Mouse (Mus musculus) midbrain, embryonic 13.5 days (tissue): ENCODE results near the gene Prickle4. TPM values are rescaled to one million over a fixed set of nuclear protein-coding genes. Genes with fewer than 3 reads are reported as not detected.
A peak's percentile ranks its signal among the peaks of the same experiment; 100 is the strongest.

Source experiments
- ATAC-seq: fragments of 200-750 bp; cut with Nextera tagmentation; 2 replicates; pipeline ENCODE4 v1.8.0; 2017; ENCODE audit warnings: mild to moderate bottlenecking, moderate TSS enrichment, moderate library complexity
- H3K27ac ChIP-seq: fragments of 300-500 bp; sonication (generic); 2 replicates; pipeline ENCODE4 v1.5.1; 2015; ENCODE audit warnings: inconsistent platforms, mild to moderate bottlenecking, moderate library complexity
- H3K27me3 ChIP-seq: fragments of 300-500 bp; sonication (generic); 2 replicates; pipeline ENCODE4 v1.6.1; 2015; ENCODE audit warnings: mild to moderate bottlenecking, inconsistent platforms
- H3K36me3 ChIP-seq: fragments of 300-500 bp; sonication (generic); 2 replicates; pipeline ENCODE4 v1.6.1; 2015; ENCODE audit warnings: mild to moderate bottlenecking, inconsistent platforms
- H3K4me1 ChIP-seq: fragments of 300-500 bp; sonication (generic); replicated peaks from 2 replicates; pipeline ENCODE4 v1.6.1; 2015; ENCODE audit warnings: inconsistent platforms
- H3K4me2 ChIP-seq: fragments of 300-500 bp; sonication (generic); replicated peaks from 2 replicates; pipeline ENCODE4 v1.6.1; 2015; ENCODE audit warnings: moderate library complexity, mild to moderate bottlenecking, inconsistent platforms
- H3K4me3 ChIP-seq: fragments of 300-500 bp; sonication (generic); replicated peaks from 2 replicates; pipeline ENCODE4 v1.5.1; 2015; ENCODE audit warnings: mild to moderate bottlenecking, inconsistent platforms
- H3K9ac ChIP-seq: fragments of 300-500 bp; sonication (generic); replicated peaks from 2 replicates; pipeline ENCODE4 v1.6.1; 2015; ENCODE audit warnings: mild to moderate bottlenecking, inconsistent platforms
- H3K9me3 ChIP-seq: fragments of 300-500 bp; sonication (generic); 2 replicates; pipeline ENCODE4 v1.6.1; 2016; ENCODE audit warnings: mild to moderate bottlenecking, inconsistent platforms
- WGBS: fragments of 180-500 bp; shearing (Covaris S2); methylation state at CpG from one replicate; pipeline ENCODE4 v1.1.7; 2015; 5-methylcytosine and 5-hydroxymethylcytosine counted together
- polyA plus RNA-seq: library from polyadenylated mRNA; unstranded; fragments of >200 nt; fragmentation: Nextera tagmentation; extraction: Ambion mirVana; gene quantifications from 2 replicates; pipeline ENCODE4 v1.2.1, GENCODE M21; 2015

Prickle4 gene
- polyA plus RNA-seq, 1 experiment from 2014 or later = 1.0 TPM

DNA sequence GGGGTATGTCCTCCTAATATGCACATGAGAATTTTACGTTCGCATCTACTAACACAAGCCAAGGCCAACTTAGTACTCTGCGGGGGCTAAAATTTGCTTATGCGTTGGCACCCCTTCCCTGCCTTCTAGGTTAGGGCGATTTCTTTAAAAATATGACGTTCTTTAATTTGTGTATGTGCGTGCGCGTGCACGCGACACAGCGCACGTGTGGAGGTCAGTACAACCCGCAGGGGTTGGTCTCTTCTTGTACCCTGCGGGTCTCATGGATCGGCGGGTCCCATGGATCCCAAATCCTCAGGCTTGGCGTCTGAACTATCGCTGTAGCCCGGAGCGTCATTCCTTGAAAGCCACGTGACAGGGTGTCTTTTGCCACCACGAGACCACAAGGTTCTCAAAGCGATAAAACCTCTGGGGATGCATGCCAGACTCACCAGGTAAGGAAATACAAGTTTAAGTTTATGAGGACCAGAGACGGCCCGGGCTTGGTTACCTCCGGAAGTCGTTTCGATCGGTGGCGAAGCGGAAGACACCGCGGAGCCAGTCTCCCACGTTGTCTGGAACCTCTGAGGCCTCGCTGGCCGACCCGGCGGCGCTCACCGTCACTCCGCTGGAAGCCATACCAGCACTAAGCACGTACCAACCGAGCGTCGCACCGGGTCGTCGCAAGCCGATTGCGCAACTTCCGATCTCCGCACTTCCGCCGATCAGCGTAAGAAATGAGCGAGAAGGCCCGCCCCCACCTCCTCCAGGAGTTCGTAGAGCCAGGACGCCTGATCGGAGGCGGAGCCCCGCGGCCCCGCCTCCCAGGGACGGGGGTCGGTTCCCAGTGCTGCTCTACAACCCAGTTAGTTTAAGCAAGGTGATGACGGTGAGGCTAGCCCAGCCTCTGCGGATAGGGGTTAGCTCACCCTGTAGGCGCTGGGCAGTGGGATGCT, 6.9 kb downstream of the Prickle4 start:
- under 1% methylated on average over 70 of the region's 70 CpGs for WGBS
- peak overlapping the region; percentile 84 for H3K4me3 ChIP-seq
- peak; percentile 91 for ATAC-seq
- no peaks in the 10 kb centered on the region for H3K9me3 ChIP-seq
- H3K27me3 ChIP-seq = 0 out of 2 replicates have a peak, but pooled peaks cover 1% of the 10 kb centered on the region
- H3K36me3 ChIP-seq = peaks cover 27% of the 10 kb centered on the region
- peaks cover 22% of the 10 kb centered on the region for H3K4me1 ChIP-seq
- H3K4me2 ChIP-seq = peak overlapping the region; percentile 95
- peak overlapping the region; percentile 87 for H3K9ac ChIP-seq
- H3K27ac ChIP-seq = peak overlapping the region; percentile 90

DNA sequence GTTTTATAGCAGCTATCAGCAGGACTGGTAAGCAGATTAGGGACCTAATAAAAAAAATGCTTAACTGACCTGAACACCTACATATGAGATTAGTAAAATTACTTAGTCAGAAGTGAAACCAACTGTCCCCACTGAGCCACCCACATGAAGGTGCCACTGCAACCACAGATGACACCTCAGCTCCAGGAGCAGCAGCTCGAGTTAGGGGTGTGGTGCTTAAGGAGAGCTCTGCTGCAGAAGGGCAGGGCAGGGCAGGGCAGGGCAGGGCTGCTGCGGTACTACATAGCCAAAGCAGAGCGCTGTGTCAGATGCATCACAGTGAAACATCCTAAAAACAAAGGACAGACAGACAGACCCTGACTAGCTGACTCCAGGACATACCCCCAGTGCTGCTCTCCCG, 11.7 kb downstream of the Prickle4 start:
- Histone ChIP-seq H3K4me1 (peaks cover 12% of the 10 kb centered on the region), H3K4me3 (no peak overlapping the region), H3K27me3 (no peaks in the 10 kb centered on the region), H3K9me3 (no peaks in the 10 kb centered on the region), H3K4me2 (no peak overlapping the region), H3K27ac (no peak overlapping the region), H3K9ac (no peak overlapping the region), H3K36me3 (peaks cover 73% of the 10 kb centered on the region)
- WGBS = 89% methylated on average over 4 of the region's 4 CpGs
- no peak for ATAC-seq

DNA sequence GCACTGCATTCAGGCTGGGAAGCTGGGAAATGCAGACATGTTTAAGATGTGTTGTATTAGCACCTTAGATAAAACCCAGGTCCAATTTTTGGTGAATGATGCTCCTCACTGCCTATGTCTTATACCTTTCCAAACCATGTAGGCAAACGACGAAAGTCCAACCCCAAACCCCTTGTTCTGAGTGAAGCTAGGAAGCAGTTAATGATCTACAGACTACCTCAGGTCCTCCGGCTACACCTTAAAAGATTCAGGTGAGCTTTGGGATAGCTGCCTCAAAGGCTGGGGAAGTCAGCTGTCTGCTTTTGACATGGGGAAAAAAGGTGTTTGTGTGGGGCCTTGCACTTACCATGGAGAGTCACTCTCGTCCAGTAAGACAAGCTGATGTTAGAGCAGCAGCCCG, 15.8 kb downstream of the Prickle4 start:
- ATAC-seq = no peak
- Histone ChIP-seq H3K9me3 (no peaks in the 10 kb centered on the region), H3K27ac (no peak overlapping the region), H3K4me1 (peaks cover 4% of the 10 kb centered on the region; the same call in 1 of the 2 replicates), H3K27me3 (no peaks in the 10 kb centered on the region), H3K4me2 (no peak overlapping the region), H3K9ac (no peak overlapping the region), H3K36me3 (peaks cover 80% of the 10 kb centered on the region), H3K4me3 (no peak overlapping the region)
- 84% methylated on average over 5 of the region's 5 CpGs for WGBS

DNA sequence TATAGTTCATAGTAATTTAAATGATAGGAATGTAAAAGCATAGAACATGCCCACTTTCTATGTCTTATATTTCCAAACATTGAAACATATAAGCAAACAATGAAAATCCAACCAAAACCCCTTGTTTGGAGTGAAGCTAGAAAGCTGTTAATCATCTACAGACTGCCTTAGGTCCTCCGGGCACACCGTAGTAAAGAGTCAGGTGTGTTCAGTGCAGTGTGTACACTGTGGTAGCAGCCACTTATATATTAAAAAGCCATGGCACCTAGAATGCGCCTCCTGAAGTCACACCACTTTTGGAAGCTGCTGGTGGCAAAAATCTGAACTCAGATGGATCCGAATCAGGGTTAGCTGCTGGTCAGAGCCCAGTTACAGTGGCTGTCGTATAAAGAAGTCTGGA, 16.3 kb downstream of the Prickle4 start:
- Histone ChIP-seq H3K4me3 (no peak overlapping the region), H3K4me1 (peaks cover 4% of the 10 kb centered on the region; the same call in 1 of the 2 replicates), H3K27me3 (peaks cover 4% of the 10 kb centered on the region; the same call in 1 of the 2 replicates), H3K9ac (no peak overlapping the region), H3K36me3 (peaks cover 79% of the 10 kb centered on the region), H3K27ac (no peak overlapping the region), H3K4me2 (no peak overlapping the region), H3K9me3 (no peaks in the 10 kb centered on the region)
- 95% methylated on average over 5 of the region's 5 CpGs for WGBS
- no peak for ATAC-seq

DNA sequence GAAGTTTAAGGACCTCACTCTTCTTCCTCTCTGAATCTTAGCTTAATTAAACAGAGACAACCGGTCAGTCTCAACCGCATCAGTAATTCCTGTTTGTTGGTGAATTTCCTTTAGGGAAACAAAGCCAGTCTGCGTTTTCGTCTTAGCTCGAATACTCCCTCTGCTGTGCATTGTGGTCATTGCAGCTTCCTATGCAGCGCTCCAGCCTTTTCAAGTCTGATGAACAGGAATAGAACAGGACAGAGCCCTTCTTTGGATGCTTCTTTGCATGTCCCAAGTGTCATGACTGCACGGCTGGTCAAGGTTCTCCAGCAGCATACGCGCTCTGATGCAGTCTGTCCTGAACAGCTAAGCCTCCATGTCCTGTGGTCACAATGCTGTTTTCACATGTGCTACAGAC, 18.0 kb downstream of the Prickle4 start:
- ATAC-seq = no peak
- no peak overlapping the region for H3K4me2 ChIP-seq
- H3K27me3 ChIP-seq = peaks cover 17% of the 10 kb centered on the region
- WGBS = 17% methylated on average over 9 of the region's 9 CpGs
- no peaks in the 10 kb centered on the region for H3K9me3 ChIP-seq
- H3K4me1 ChIP-seq = peaks cover 18% of the 10 kb centered on the region
- H3K4me3 ChIP-seq = no peak overlapping the region
- 0 out of 2 replicates have a peak overlapping the region, but pooled peaks have one; percentile 53 for H3K27ac ChIP-seq
- H3K9ac ChIP-seq = no peak overlapping the region
- peaks cover 70% of the 10 kb centered on the region for H3K36me3 ChIP-seq

DNA sequence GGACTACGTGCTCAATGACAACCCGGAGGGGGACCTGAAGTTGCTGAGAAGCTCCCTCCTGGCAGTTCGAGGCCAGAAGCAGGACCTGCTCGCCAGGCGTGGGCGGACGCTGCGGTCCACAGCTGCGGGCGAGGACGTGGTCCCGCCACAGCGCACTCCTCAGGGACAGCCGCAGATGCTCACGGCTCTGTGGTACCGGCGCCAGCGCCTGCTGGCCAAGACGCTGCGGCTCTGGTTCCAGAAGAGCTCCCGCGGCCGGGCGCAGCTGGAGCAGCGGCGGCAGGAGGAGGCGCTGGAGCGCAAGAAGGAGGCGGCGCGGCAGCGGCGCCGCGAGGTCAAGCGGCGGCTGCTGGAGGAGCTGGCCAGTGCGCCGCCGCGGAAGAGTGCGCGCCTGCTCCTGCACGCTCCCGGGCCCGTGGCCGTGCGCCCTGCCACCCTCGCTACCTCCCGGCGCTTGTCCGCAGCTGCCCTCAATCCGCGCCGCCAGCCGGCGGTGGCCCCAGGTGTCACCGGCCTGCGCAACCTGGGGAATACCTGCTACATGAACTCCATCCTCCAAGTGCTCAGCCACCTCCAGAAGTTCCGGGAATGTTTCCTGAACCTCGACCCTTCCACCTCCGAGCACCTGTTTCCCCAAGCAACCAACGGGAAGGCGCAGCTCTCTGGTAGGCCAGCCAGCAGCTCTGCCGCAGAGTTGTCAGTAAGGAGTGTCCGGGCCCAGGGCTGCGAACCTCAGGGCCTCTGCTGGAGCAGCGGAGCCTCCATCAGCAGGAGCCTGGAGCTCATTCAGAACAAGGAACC, 22.0 kb downstream of the Prickle4 start:
- Histone ChIP-seq H3K4me2 (peak overlapping the region; percentile 64), H3K27me3 (peaks cover 27% of the 10 kb centered on the region), H3K9ac (peak overlapping the region; percentile 61), H3K4me1 (peaks cover 26% of the 10 kb centered on the region), H3K36me3 (peaks cover 33% of the 10 kb centered on the region), H3K4me3 (peak overlapping the region; percentile 31), H3K9me3 (no peaks in the 10 kb centered on the region), H3K27ac (no peak overlapping the region)
- ATAC-seq = peak; percentile 75
- WGBS = 5% methylated on average over 68 of the region's 68 CpGs

DNA sequence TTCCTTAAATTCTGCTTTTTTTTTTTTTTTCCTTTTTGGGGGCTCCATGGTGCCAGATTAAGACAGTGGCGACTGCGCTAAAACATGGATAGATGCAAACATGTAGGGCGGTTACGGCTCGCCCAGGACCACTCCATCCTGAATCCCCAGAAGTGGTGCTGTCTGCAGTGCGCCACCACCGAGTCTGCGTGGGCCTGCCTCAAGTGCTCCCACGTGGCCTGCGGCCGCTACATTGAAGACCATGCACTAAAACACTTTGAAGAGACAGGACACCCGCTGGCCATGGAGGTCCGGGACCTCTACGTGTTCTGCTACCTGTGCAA, 22.6 kb downstream of the Prickle4 start:
- peak overlapping the region; percentile 31 for H3K4me3 ChIP-seq
- H3K27me3 ChIP-seq = peaks cover 27% of the 10 kb centered on the region
- H3K4me1 ChIP-seq = peaks cover 26% of the 10 kb centered on the region
- peak; percentile 64 for ATAC-seq
- 12% methylated on average over 14 of the region's 14 CpGs for WGBS
- peaks cover 28% of the 10 kb centered on the region for H3K36me3 ChIP-seq
- H3K9ac ChIP-seq = peak overlapping the region; percentile 61; the same call in 1 of the 2 replicates
- no peaks in the 10 kb centered on the region for H3K9me3 ChIP-seq
- peak overlapping the region; percentile 64 for H3K4me2 ChIP-seq
- H3K27ac ChIP-seq = no peak overlapping the region

DNA sequence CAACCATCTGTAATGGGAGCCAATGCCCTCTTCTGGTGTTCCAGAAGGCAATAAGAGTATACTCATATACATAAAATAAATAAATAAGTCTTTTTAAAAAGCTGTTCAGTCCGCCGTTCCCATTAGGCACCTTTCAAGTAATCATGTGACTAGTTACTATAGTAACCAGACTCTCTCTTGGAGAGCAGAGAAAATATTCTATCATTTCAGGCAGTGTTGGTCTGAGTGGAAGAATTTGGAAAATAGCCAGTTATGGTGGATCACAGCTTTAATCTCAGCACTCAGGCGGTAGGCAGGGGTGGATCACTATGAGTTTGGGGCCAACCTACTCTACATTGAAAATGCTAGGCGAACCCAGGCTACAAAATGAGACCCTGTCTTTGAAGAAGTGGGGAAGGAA, 25.4 kb downstream of the Prickle4 start:
- Histone ChIP-seq H3K27me3 (peaks cover 27% of the 10 kb centered on the region), H3K9me3 (no peaks in the 10 kb centered on the region), H3K27ac (no peak overlapping the region), H3K9ac (no peak overlapping the region), H3K4me1 (peaks cover 22% of the 10 kb centered on the region), H3K4me2 (no peak overlapping the region), H3K36me3 (peaks cover 22% of the 10 kb centered on the region), H3K4me3 (no peak overlapping the region)
- 51% methylated on average over 4 of the region's 4 CpGs for WGBS
- ATAC-seq = no peak

DNA sequence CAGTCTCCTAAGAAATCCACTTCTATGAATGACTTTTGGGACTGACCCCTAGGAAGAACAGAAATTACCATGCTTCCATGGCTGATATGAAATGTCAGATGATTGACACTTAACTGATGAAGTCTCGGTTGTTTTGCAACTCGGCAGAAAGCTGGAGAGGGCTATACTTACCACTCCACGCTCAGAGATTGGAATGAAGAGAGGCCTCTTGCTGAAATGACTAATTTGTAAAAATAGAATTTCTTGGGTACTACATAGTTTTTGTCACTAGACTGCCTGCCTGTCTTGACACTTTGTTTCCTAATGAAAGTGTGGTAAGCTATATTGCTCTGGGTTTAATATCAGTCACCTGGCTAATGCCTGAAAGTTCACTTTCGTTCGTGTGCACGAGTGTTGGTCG, 30.1 kb downstream of the Prickle4 start:
- no peak for ATAC-seq

DNA sequence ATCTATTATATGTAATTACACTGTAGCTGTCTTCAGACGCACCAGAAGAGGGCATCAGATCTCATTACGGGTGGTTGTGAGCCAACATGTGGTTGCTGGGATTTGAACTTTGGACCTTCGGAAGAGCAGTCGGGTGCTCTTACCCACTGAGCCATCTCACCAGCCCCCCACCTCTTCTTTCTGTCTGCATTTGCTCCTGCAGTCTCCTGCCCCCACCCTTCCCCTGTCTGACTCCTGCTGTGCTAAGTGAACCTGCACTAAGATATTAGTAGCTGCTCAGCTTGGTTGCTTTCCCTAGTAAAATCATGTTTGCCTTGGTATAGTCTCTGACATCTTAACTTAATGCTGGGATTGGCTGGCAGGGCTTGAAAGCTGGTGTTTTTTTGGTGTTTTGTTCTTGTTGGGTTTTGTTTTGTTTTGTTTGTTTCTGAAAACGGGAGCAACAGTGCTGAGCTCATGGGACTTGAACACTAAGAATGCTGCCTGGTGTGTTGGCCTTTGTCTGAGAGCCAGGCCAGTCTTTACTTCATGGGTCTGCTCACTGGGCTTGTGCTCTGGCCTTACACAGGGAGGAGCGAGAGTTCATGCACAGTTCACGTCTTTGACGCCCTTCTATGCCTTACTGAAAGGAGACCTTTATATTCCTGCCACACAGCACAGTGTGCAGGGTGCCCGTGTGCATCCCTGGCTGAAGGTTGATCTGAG, 31.4 kb downstream of the Prickle4 start:
- WGBS = 29% methylated on average over 9 of the region's 9 CpGs

More for the DNA sequence above, 30.1 kb downstream of the Prickle4 start:
- 90% methylated on average over 7 of the region's 7 CpGs for WGBS
- Histone ChIP-seq H3K4me3 (no peak overlapping the region), H3K4me1 (peaks cover 9% of the 10 kb centered on the region; the same call in 1 of the 2 replicates), H3K36me3 (peaks cover 13% of the 10 kb centered on the region), H3K27me3 (no peaks in the 10 kb centered on the region), H3K9me3 (no peaks in the 10 kb centered on the region), H3K9ac (no peak overlapping the region), H3K27ac (no peak overlapping the region), H3K4me2 (no peak overlapping the region)

DNA sequence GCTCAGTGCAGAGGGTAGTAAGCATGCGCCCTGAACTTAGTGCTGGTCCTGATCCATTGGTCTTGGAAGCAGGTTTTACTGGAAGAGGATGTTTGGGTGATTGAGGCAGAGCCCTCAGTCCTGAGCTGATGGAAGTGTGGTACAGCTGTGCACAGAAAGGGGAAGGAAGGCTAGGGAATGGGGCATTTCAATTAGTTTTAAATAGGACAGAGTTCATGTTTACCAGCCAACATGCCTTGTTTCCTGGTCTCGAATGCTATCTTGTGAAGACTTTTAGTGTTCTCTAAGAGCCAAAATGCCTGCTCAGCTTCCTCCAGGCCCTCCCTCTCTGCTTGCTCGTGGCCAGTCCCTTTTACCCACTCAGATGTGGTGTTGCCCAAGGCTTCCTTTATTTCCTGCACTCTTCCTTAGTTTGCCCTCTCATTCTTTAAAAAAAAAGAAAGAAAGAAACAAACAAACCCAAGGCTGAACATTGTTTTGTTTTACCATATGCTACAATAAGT, 35.7 kb downstream of the Prickle4 start:
- 91% methylated on average over 3 of the region's 3 CpGs for WGBS
- Histone ChIP-seq H3K4me3 (no peak overlapping the region), H3K4me1 (no peaks in the 10 kb centered on the region), H3K9ac (no peak overlapping the region), H3K9me3 (no peaks in the 10 kb centered on the region), H3K36me3 (peaks cover 14% of the 10 kb centered on the region), H3K27ac (no peak overlapping the region), H3K27me3 (no peaks in the 10 kb centered on the region), H3K4me2 (no peak overlapping the region)
- ATAC-seq = no peak

More for the DNA sequence above, 31.4 kb downstream of the Prickle4 start:
- no peak overlapping the region for H3K4me3 ChIP-seq
- H3K27me3 ChIP-seq = no peaks in the 10 kb centered on the region
- H3K4me1 ChIP-seq = no peaks in the 10 kb centered on the region
- H3K27ac ChIP-seq = no peak overlapping the region
- H3K4me2 ChIP-seq = no peak overlapping the region
- no peak for ATAC-seq
- H3K9ac ChIP-seq = no peak overlapping the region
- peaks cover 13% of the 10 kb centered on the region for H3K36me3 ChIP-seq
- no peaks in the 10 kb centered on the region for H3K9me3 ChIP-seq
